14 mouse cellular contexts compared by ENCODE assay signal in genomic region chr13:117195569-117196495, GRCm38 (mm10). TPM values are rescaled to one million over a fixed set of nuclear protein-coding genes. Genes with fewer than 3 reads are reported as not detected.
DNase-seq lines count a peak whose midpoint lies in the region; ATAC-seq and TF ChIP-seq lines count a peak whose summit lies in the region.
"Had no signal": no experiment of that assay in that cellular context is flagged by ENCODE, and none has a peak within 500 bp of the region (broad histone marks: within the 10 kb centered on the region; RNA-seq: fewer than 3 reads in every experiment).

No protein-coding gene starts in this region.

- no peaks in the 10 kb centered on the region for H3K4me1 ChIP-seq in ES-E14 (ENCODE audit: control insufficient read depth in 2 of 2, insufficient read depth in 2 of 2, low read length in 2 of 2, poor library complexity in 1 of 2)
- no peaks in the 10 kb centered on the region for H3K4me1 ChIP-seq in liver, embryonic 14.5 days (replicated peaks; ENCODE audit: control insufficient read depth in 2 of 2, insufficient read depth in 2 of 2, low read length in 1 of 2)
- H3K4me1 ChIP-seq: forebrain, embryonic 15.5 days; midbrain, embryonic 13.5 days had no signal

- ATAC-seq in liver, embryonic 14.5 days (ENCODE audit: insufficient read depth), result 0 out of 2 replicates have a peak, but pooled peaks have one; percentile 43
- ATAC-seq: forebrain, embryonic 15.5 days; intestine, postnatal 0 days; midbrain, embryonic 13.5 days had no signal

- WGBS in liver, embryonic 14.5 days (ENCODE audit: insufficient replicate concordance), result 45% methylated on average over 13 of the region's 13 CpGs

- TF ChIP-seq EP300 in liver, embryonic 14.5 days (IDR thresholded peaks at IDR 0.05; ENCODE audit: low read depth), result no peak

- H3K9ac ChIP-seq in ES-E14 (ENCODE audit: insufficient read depth, low read depth, low read length, poor library complexity, severe bottlenecking), result no peak overlapping the region
- H3K9ac ChIP-seq in liver, embryonic 14.5 days (replicated peaks), result no peak overlapping the region
- H3K9ac ChIP-seq: forebrain, embryonic 15.5 days; lung, embryonic 14.5 days; midbrain, embryonic 13.5 days had no signal

- no peak overlapping the region for H3K4me3 ChIP-seq in ES-E14 (ENCODE audit: insufficient read depth in 1 of 2, low read depth in 1 of 2, low read length in 2 of 2, poor library complexity in 1 of 2, severe bottlenecking in 1 of 2)
- H3K4me3 ChIP-seq in liver, embryonic 14.5 days (ENCODE audit: insufficient read depth in 1 of 2, low read depth in 2 of 2, low read length in 2 of 2), result no peak overlapping the region
- H3K4me3 ChIP-seq: forebrain, embryonic 15.5 days; midbrain, embryonic 13.5 days had no signal

- in situ Hi-C loops in ES-E14 (cut with MboI; ENCODE audit: low sequenced_read_pairs in 2 of 2, unreplicated experiment in 2 of 2), result no loop called here

- no peaks in the 10 kb centered on the region for H3K9me3 ChIP-seq in ES-E14 (ENCODE audit: control insufficient read depth, insufficient read depth, low read depth, low read length)
- H3K9me3 ChIP-seq in liver, embryonic 14.5 days (ENCODE audit: control insufficient read depth, low read length), result no peaks in the 10 kb centered on the region
- H3K9me3 ChIP-seq: forebrain, embryonic 15.5 days; midbrain, embryonic 13.5 days had no signal

- intact Hi-C loops in heart, postnatal 14 days (cut with DNase I), result no loop called here

- TF ChIP-seq CTCF in liver, embryonic 14.5 days (IDR thresholded peaks at IDR 0.05; ENCODE audit: low read depth), result no peak

- H3K36me3 ChIP-seq in ES-E14 (ENCODE audit: control insufficient read depth, insufficient read depth, low read length, poor library complexity, severe bottlenecking), result no peaks in the 10 kb centered on the region
- no peaks in the 10 kb centered on the region for H3K36me3 ChIP-seq in liver, embryonic 14.5 days (replicated peaks; ENCODE audit: control insufficient read depth, insufficient read depth, low read depth)
- H3K36me3 ChIP-seq: forebrain, embryonic 15.5 days; midbrain, embryonic 13.5 days had no signal

- DNase-seq in A20 (ENCODE audit: low read depth, low spot score), result peak; percentile 93
- DNase-seq in ES-E14 (ENCODE audit: low read depth, low spot score), result no peak
- DNase-seq in liver, embryonic 14.5 days (ENCODE audit: low read depth in 3 of 3, low spot score in 3 of 3), result no peak
- peak; percentile 50 to 68 for DNase-seq in natural killer cell, adult 2 months (ENCODE audit: low spot score in 2 of 2)
- no peak for DNase-seq in layer of hippocampus, postnatal 14 days (ENCODE audit: low spot score in 2 of 2)
- no peak for DNase-seq in heart, postnatal 14 days
- DNase-seq in kidney, postnatal 10 days, result no peak
- DNase-seq: cerebellum, adult 11 months; gastrocnemius, postnatal 36 days; lung, embryonic 14.5 days had no signal

- no peak overlapping the region for H3K27ac ChIP-seq in ES-E14 (ENCODE audit: insufficient read depth, low read depth, low read length, poor library complexity, severe bottlenecking)
- H3K27ac ChIP-seq in liver, embryonic 14.5 days, result no peak overlapping the region
- H3K27ac ChIP-seq: forebrain, embryonic 15.5 days; midbrain, embryonic 13.5 days had no signal

- H3K4me2 ChIP-seq in liver, embryonic 14.5 days (ENCODE audit: low read depth), result no peak overlapping the region
- H3K4me2 ChIP-seq: forebrain, embryonic 15.5 days; lung, embryonic 14.5 days; midbrain, embryonic 13.5 days had no signal

- H3K27me3 ChIP-seq in liver, embryonic 14.5 days (ENCODE audit: control insufficient read depth, insufficient read depth, low read length), result no peaks in the 10 kb centered on the region
- H3K27me3 ChIP-seq: forebrain, embryonic 15.5 days; midbrain, embryonic 13.5 days had no signal

TF ChIP-seq in ES-E14, 5 proteins besides CTCF, POLR2A, EP300 and RAD21:
- no peak for TF ChIP-seq ZNF384 (IDR thresholded peaks at IDR 0.05; ENCODE audit: low read depth, low read length)
- no peak for TF ChIP-seq ZC3H11A (IDR thresholded peaks at IDR 0.05; ENCODE audit: borderline replicate concordance, low read depth, low read length)
- no peak for TF ChIP-seq HCFC1 (IDR thresholded peaks at IDR 0.05; ENCODE audit: borderline replicate concordance, insufficient read depth, low read length)
- TF ChIP-seq MAFK (IDR thresholded peaks at IDR 0.05; ENCODE audit: insufficient read depth, low read depth, low read length), result peak; percentile 54; the same call in 1 of the 2 replicates
- TF ChIP-seq CHD2 (IDR thresholded peaks at IDR 0.05; ENCODE audit: low read depth, low read length), result no peak
TF ChIP-seq in ES-E14: peak in this region for 1.

RNA-seq across cellular contexts. Expression of gene Emb, which starts 12.5 kb away (rescaled TPM):
- 144 and 229 TPM in 2 replicates for total RNA-seq in ES-E14 (2012; rRNA removed)
- polyA plus RNA-seq in liver, embryonic 14.5 days (2012; rRNA removed), result 5.4 and 10.6 TPM in 2 replicates
- polyA plus RNA-seq in liver, embryonic 14.5 days (2014; fragmentation: Nextera tagmentation; extraction: Ambion mirVana), result 14.5 and 20.9 TPM in 2 replicates
- total RNA-seq in layer of hippocampus, postnatal 14 days (2021), result 10 to 100 TPM; 26.6 to 33.5 TPM
- 10 to 100 TPM; 11.5 to 12.8 TPM for total RNA-seq in heart, postnatal 14 days (2021)

RNA-seq across cellular contexts. Expression of gene Gm17509, which starts 25.0 kb away (rescaled TPM):
- total RNA-seq in ES-E14 (2012; rRNA removed), result 1.3 and 5.5 TPM in 2 replicates
- polyA plus RNA-seq in liver, embryonic 14.5 days (2012; rRNA removed), result 0.02 and 0.07 TPM in 2 replicates
- polyA plus RNA-seq in liver, embryonic 14.5 days (2014; fragmentation: Nextera tagmentation; extraction: Ambion mirVana), result not detected in 2 replicates
- 1 to 10 TPM; 1.0 to 1.5 TPM for total RNA-seq in layer of hippocampus, postnatal 14 days (2021)
- not detected for total RNA-seq in heart, postnatal 14 days (2021)
- total RNA-seq: gastrocnemius, postnatal 36 days had no signal
- polyA plus RNA-seq: intestine, postnatal 0 days; large intestine, adult 2 months; lung, embryonic 14.5 days had no signal

Comparison
In these comparisons a context has a peak if more than half of its experiments do, and no peak if none do; other contexts are left out.
1. DNase-seq: peak in A20 (single experiment) and natural killer cell, adult 2 months (2 of 2); none in ES-E14 (single experiment), liver, embryonic 14.5 days (0 of 3), layer of hippocampus, postnatal 14 days (0 of 2), heart, postnatal 14 days (0 of 2) and kidney, postnatal 10 days (single experiment).